In genomic region chr2:156726878-156727277, GRCm38 (mm10) we compare ENCODE assay signal across 10 mouse cellular contexts. TPM values are rescaled to one million over a fixed set of nuclear protein-coding genes. Genes with fewer than 3 reads are reported as not detected.
A peak's percentile ranks its signal among the peaks of the same experiment; 100 is the strongest.
DNase-seq lines count a peak whose midpoint lies in the region; ATAC-seq and TF ChIP-seq lines count a peak whose summit lies in the region.
"Had no signal": no experiment of that assay in that cellular context is flagged by ENCODE, and none has a peak within 500 bp of the region (broad histone marks: within the 10 kb centered on the region; RNA-seq: fewer than 3 reads in every experiment).

No protein-coding gene starts in this region.

- ATAC-seq in heart, embryonic 13.5 days (ENCODE audit: extremely low read depth, insufficient number of reproducible peaks, low FRiP score, low TSS enrichment): no peak
- ATAC-seq in forebrain, embryonic 13.5 days: no peak
- no peak for ATAC-seq in midbrain, embryonic 12.5 days (ENCODE audit: low FRiP score, low read depth)

- H3K4me1 ChIP-seq in heart, embryonic 13.5 days: peaks cover 96% of the 10 kb centered on the region
- H3K4me1 ChIP-seq in bone marrow macrophage, adult 2 months (ENCODE audit: control insufficient read depth, insufficient read depth, low read length): peaks cover 68% of the 10 kb centered on the region
- H3K4me1 ChIP-seq in forebrain, embryonic 13.5 days: peaks cover 71% of the 10 kb centered on the region
- peaks cover 64% of the 10 kb centered on the region for H3K4me1 ChIP-seq in midbrain, embryonic 12.5 days

- no peak for TF ChIP-seq POLR2A in bone marrow macrophage, adult 2 months (IDR thresholded peaks at IDR 0.05; ENCODE audit: borderline replicate concordance, low read depth, low read length)

- no peaks in the 10 kb centered on the region for H3K9me3 ChIP-seq in heart, embryonic 13.5 days
- H3K9me3 ChIP-seq in forebrain, embryonic 13.5 days (replicated peaks): no peaks in the 10 kb centered on the region
- no peaks in the 10 kb centered on the region for H3K9me3 ChIP-seq in midbrain, embryonic 12.5 days
- H3K9me3 ChIP-seq: G1E had no signal

- peak overlapping the region; percentile 29 for H3K4me2 ChIP-seq in heart, embryonic 13.5 days
- peak overlapping the region; percentile 79 for H3K4me2 ChIP-seq in forebrain, embryonic 13.5 days
- H3K4me2 ChIP-seq in midbrain, embryonic 12.5 days (replicated peaks): 0 out of 2 replicates have a peak overlapping the region, but pooled peaks have one; percentile 16

- H3K9ac ChIP-seq in heart, embryonic 13.5 days: peak overlapping the region; percentile 61
- H3K9ac ChIP-seq in forebrain, embryonic 13.5 days: peak overlapping the region; percentile 55; the same call in 1 of the 2 replicates
- H3K9ac ChIP-seq in midbrain, embryonic 12.5 days (replicated peaks): no peak overlapping the region; the same call in 1 of the 2 replicates

- no peak overlapping the region for H3K4me3 ChIP-seq in heart, embryonic 13.5 days
- H3K4me3 ChIP-seq in bone marrow macrophage, adult 2 months (ENCODE audit: insufficient read depth, low read length): no peak overlapping the region
- peak overlapping the region; percentile 2 for H3K4me3 ChIP-seq in forebrain, embryonic 13.5 days
- H3K4me3 ChIP-seq in midbrain, embryonic 12.5 days: no peak overlapping the region

- 25% methylated on average over 3 of the region's 3 CpGs for WGBS in heart, embryonic 13.5 days
- WGBS in forebrain, embryonic 13.5 days: 74% methylated on average over 3 of the region's 3 CpGs
- 76% methylated on average over 3 of the region's 3 CpGs for WGBS in midbrain, embryonic 12.5 days

- peak overlapping the region; percentile 48 for H3K27ac ChIP-seq in heart, embryonic 13.5 days (replicated peaks)
- peak overlapping the region; percentile 6; the same call in 1 of the 2 replicates for H3K27ac ChIP-seq in bone marrow macrophage, adult 2 months (ENCODE audit: insufficient read depth, low read depth, low read length)
- peak overlapping the region; percentile 74 for H3K27ac ChIP-seq in forebrain, embryonic 13.5 days
- peak overlapping the region; percentile 17; the same call in 1 of the 2 replicates for H3K27ac ChIP-seq in midbrain, embryonic 12.5 days (replicated peaks)

- no peaks in the 10 kb centered on the region for H3K27me3 ChIP-seq in heart, embryonic 13.5 days (replicated peaks)
- no peaks in the 10 kb centered on the region for H3K27me3 ChIP-seq in forebrain, embryonic 13.5 days
- H3K27me3 ChIP-seq in midbrain, embryonic 12.5 days: no peaks in the 10 kb centered on the region

- TF ChIP-seq CTCF in bone marrow macrophage, adult 2 months (IDR thresholded peaks at IDR 0.05; ENCODE audit: low read depth, low read length): no peak

- no peak for DNase-seq in heart, adult 9 months (ENCODE audit: low spot score in 2 of 2)
- no peak for DNase-seq in ovary, postnatal 36 days (ENCODE audit: low spot score)
- DNase-seq in frontal cortex, postnatal 14 days (ENCODE audit: low spot score in 2 of 2): no peak
- no peak for DNase-seq in kidney, adult 9 months
- DNase-seq: kidney, adult 18-20 months had no signal

- H3K36me3 ChIP-seq in heart, embryonic 13.5 days: no peaks in the 10 kb centered on the region
- H3K36me3 ChIP-seq in forebrain, embryonic 13.5 days (ENCODE audit: poor library complexity, severe bottlenecking): no peaks in the 10 kb centered on the region
- H3K36me3 ChIP-seq in midbrain, embryonic 12.5 days: no peaks in the 10 kb centered on the region

RNA-seq across cellular contexts. Expression of gene Myl9, which starts 48.3 kb away (rescaled TPM):
- 1,696 and 1,855 TPM in 2 replicates for polyA plus RNA-seq in heart, embryonic 13.5 days (2015; fragmentation: Nextera tagmentation; extraction: Ambion mirVana)
- 5.1 and 7.6 TPM in 2 replicates for polyA plus RNA-seq in bone marrow macrophage, adult 2 months (2012; ENCODE audit: insufficient read depth, insufficient read length, missing spikeins)
- polyA plus RNA-seq in forebrain, embryonic 13.5 days (2015; fragmentation: Nextera tagmentation; extraction: Ambion mirVana): 28.1 and 28.4 TPM in 2 replicates
- 107 and 144 TPM in 2 replicates for polyA plus RNA-seq in midbrain, embryonic 12.5 days (2016; fragmentation: Nextera tagmentation; extraction: Ambion mirVana)

Comparison
In these comparisons a context has a peak if more than half of its experiments do, and no peak if none do; other contexts are left out.
1. H3K27ac ChIP-seq: peak in every context shown above with its lines; median percentile 74 in forebrain, embryonic 13.5 days; 48 in heart, embryonic 13.5 days; 17 in midbrain, embryonic 12.5 days; 6 in bone marrow macrophage, adult 2 months.
2. H3K4me2 ChIP-seq: peak in every context shown above with its lines; median percentile 79 in forebrain, embryonic 13.5 days; 29 in heart, embryonic 13.5 days; 16 in midbrain, embryonic 12.5 days.
3. RNA of gene Myl9, which starts 48.3 kb away (polyA plus RNA-seq): 1,696 to 1,855 TPM in heart, embryonic 13.5 days; 107 to 144 TPM in midbrain, embryonic 12.5 days, 28.1 to 28.4 TPM in forebrain, embryonic 13.5 days and 5.1 to 7.6 TPM in bone marrow macrophage, adult 2 months; every median in the first group is over 10 times any median in the second.